Mouse (Mus musculus) lung, adult 2 months (tissue): ENCODE results near the gene Tmem9. TPM values are rescaled to one million over a fixed set of nuclear protein-coding genes. Genes with fewer than 3 reads are reported as not detected.

Experiments
- DNase-seq: peaks from one replicate; pipeline ENCODE4 v3.0.0; 2022
- H3K4me1 ChIP-seq: fragments of 200-500 bp; 2 replicates; pipeline ENCODE4 v1.6.1; 2011; ENCODE audit warnings: low read length; ENCODE audit not compliant: control insufficient read depth, insufficient read depth
- H3K4me3 ChIP-seq: fragments of 200-500 bp; replicated peaks from 2 replicates; pipeline ENCODE3; 2011; ENCODE audit warnings: low read depth, mild to moderate bottlenecking, control low read depth, low read length; ENCODE audit errors: extremely low read depth
- CTCF ChIP-seq: fragments of 200-500 bp; IDR thresholded peaks from 2 replicates; pipeline ENCODE4 v1.5.1; 2011; ENCODE audit warnings: mild to moderate bottlenecking, low read length, control low read depth; ENCODE audit not compliant: insufficient read depth
- POLR2A ChIP-seq: fragments of 200-500 bp; IDR thresholded peaks from 2 replicates; pipeline ENCODE4 v1.6.1; 2011; ENCODE audit warnings: low read depth, mild to moderate bottlenecking, control low read depth, low read length, borderline replicate concordance; ENCODE audit errors: extremely low read depth
- WGBS: fragments of 180-500 bp; shearing (Covaris S2); methylation state at CpG from one replicate; pipeline ENCODE4 v1.1.7; 2018; 5-methylcytosine and 5-hydroxymethylcytosine counted together
- polyA plus RNA-seq: library from polyadenylated mRNA; depleted of rRNA; stranded (reverse); fragments of >200 nt; gene quantifications from 2 replicates; pipeline ENCODE4 v1.2.3, GENCODE M21; 2012

Tmem9 gene
- polyA plus RNA-seq, 1 experiment, result 73.2 TPM

- DNase-seq, result peak; percentile 46
- peak overlapping the region; percentile 90 for H3K4me3 ChIP-seq
- WGBS, result 3% methylated on average over 24 of the region's 24 CpGs
- H3K4me1 ChIP-seq, result peaks cover 2% of the 10 kb centered on the region; the same call in 1 of the 2 replicates
- TF ChIP-seq CTCF, result no peak
- TF ChIP-seq POLR2A, result no peak
These were observed 10.6 kb downstream of the Tmem9 start for GRCm38 (mm10) chr1:136018390-136019189.

- Histone ChIP-seq H3K4me1 (no peaks in the 10 kb centered on the region), H3K4me3 (no peak overlapping the region)
- TF ChIP-seq CTCF (no peak), POLR2A (no peak)
- WGBS, result 86% methylated on average over 7 of the region's 7 CpGs
- no peak for DNase-seq
These were observed 22.3 kb downstream of the Tmem9 start for GRCm38 (mm10) chr1:136030201-136030600.

GRCm38 (mm10) chr1:136031697-136032096 is 23.7 kb downstream of the Tmem9 start:
- Histone ChIP-seq H3K4me1 (no peaks in the 10 kb centered on the region), H3K4me3 (no peak overlapping the region)
- no peak for TF ChIP-seq POLR2A
- no peak for TF ChIP-seq CTCF
- WGBS, result 74% methylated on average over 8 of the region's 8 CpGs
- no peak for DNase-seq

- WGBS, result 59% methylated on average over 7 of the region's 7 CpGs
- TF ChIP-seq CTCF (no peak), POLR2A (no peak)
- H3K4me3 ChIP-seq, result no peak overlapping the region
- DNase-seq, result no peak
- no peaks in the 10 kb centered on the region for H3K4me1 ChIP-seq
These were observed 25.0 kb downstream of the Tmem9 start for GRCm38 (mm10) chr1:136032961-136033360.

- DNase-seq, result no peak
- Histone ChIP-seq H3K4me1 (no peaks in the 10 kb centered on the region), H3K4me3 (no peak overlapping the region)
- TF ChIP-seq CTCF (no peak), POLR2A (no peak)
- 69% methylated on average over 5 of the region's 5 CpGs for WGBS
These were observed 31.0 kb downstream of the Tmem9 start for GRCm38 (mm10) chr1:136038746-136039538.

GRCm38 (mm10) chr1:136040452-136040851 is 32.5 kb downstream of the Tmem9 start:
- no peak overlapping the region for H3K4me3 ChIP-seq
- TF ChIP-seq POLR2A, result no peak
- no peak for TF ChIP-seq CTCF
- DNase-seq, result no peak
- no peaks in the 10 kb centered on the region for H3K4me1 ChIP-seq
- 26% methylated on average over 11 of the region's 11 CpGs for WGBS

- no peak for DNase-seq
- TF ChIP-seq POLR2A, result no peak
- TF ChIP-seq CTCF, result no peak
- Histone ChIP-seq H3K4me1 (no peaks in the 10 kb centered on the region), H3K4me3 (no peak overlapping the region)
- 27% methylated on average over 4 of the region's 4 CpGs for WGBS
These were observed 32.9 kb downstream of the Tmem9 start for GRCm38 (mm10) chr1:136040874-136041273.

GRCm38 (mm10) chr1:136045774-136046173 is 37.8 kb downstream of the Tmem9 start:
- H3K4me1 ChIP-seq, result no peaks in the 10 kb centered on the region
- peak; percentile 52 for DNase-seq
- WGBS, result 20% methylated on average over 4 of the region's 4 CpGs
- no peak overlapping the region for H3K4me3 ChIP-seq
- TF ChIP-seq CTCF, result peak; percentile 91
- no peak for TF ChIP-seq POLR2A

GRCm38 (mm10) chr1:136047432-136047831 is 39.5 kb downstream of the Tmem9 start:
- DNase-seq, result no peak
- WGBS, result 5% methylated on average over 2 of the region's 2 CpGs

More at GRCm38 (mm10) chr1:136047432-136047831, 39.5 kb downstream of the Tmem9 start:
- H3K4me1 ChIP-seq, result no peaks in the 10 kb centered on the region
- H3K4me3 ChIP-seq, result no peak overlapping the region
- peak; percentile 29; the same call in 1 of the 2 replicates for TF ChIP-seq CTCF
- TF ChIP-seq POLR2A, result no peak
